Mouse (Mus musculus) MEL (cell line): Measurements from ENCODE around the gene Ip6k3. TPM values are rescaled to one million over a fixed set of nuclear protein-coding genes. Genes with fewer than 3 reads are reported as not detected.

Experiments
- DNase-seq: peaks from one replicate; pipeline ENCODE4 v3.0.0; 2011; ENCODE audit warnings: low read depth, low spot score
- H3K27ac ChIP-seq: 2 replicates; pipeline ENCODE4 v1.5.1; 2012; ENCODE audit warnings: low read depth, mild to moderate bottlenecking, control low read depth, low read length, moderate library complexity; ENCODE audit not compliant: control insufficient read depth
- H3K27me3 ChIP-seq, 2 experiments: fragments of 150-350 bp in 1 of 2; sonication (generic) in 1 of 2; 2 replicates each; pipeline ENCODE4 v1.6.1; 2012; ENCODE audit warnings: low read length in 2 of 2, mild to moderate bottlenecking in 2 of 2, improper control_type of control experiment in 1 of 2, moderate library complexity in 1 of 2; ENCODE audit not compliant: insufficient read depth in 2 of 2, control insufficient read depth in 1 of 2
- H3K36me3 ChIP-seq, 2 experiments: 2 replicates each; pipeline ENCODE4 v1.6.1; 2012 to 2014; ENCODE audit warnings: low read length in 2 of 2, improper control_type of control experiment in 1 of 2, inconsistent platforms in 1 of 2, mild to moderate bottlenecking in 1 of 2; ENCODE audit not compliant: insufficient read depth in 2 of 2, control insufficient read depth in 1 of 2
- H3K4me1 ChIP-seq, 2 experiments: fragments of 150-350 bp in 1 of 2; sonication (generic) in 1 of 2; 2 replicates each; pipeline ENCODE4 v1.6.1; 2012; ENCODE audit warnings: low read length in 2 of 2, improper control_type of control experiment in 1 of 2, mild to moderate bottlenecking in 1 of 2; ENCODE audit not compliant: insufficient read depth in 2 of 2, control insufficient read depth in 1 of 2
- H3K4me3 ChIP-seq, 2 experiments: fragments of 150-350 bp in 1 of 2; sonication (generic) in 1 of 2; 2 replicates each; pipeline ENCODE4 v1.5.1; 2012; ENCODE audit warnings: low read depth in 2 of 2, low read length in 2 of 2, mild to moderate bottlenecking in 2 of 2, moderate library complexity in 2 of 2, control low read depth in 1 of 2, improper control_type of control experiment in 1 of 2; ENCODE audit not compliant: control insufficient read depth in 1 of 2, insufficient read depth in 1 of 2
- H3K79me2 ChIP-seq: 2 replicates; pipeline ENCODE4 v1.6.1; 2012; ENCODE audit warnings: mild to moderate bottlenecking, low read length, moderate library complexity; ENCODE audit not compliant: control insufficient read depth, poor library complexity, insufficient read depth
- H3K9ac ChIP-seq: 2 replicates; pipeline ENCODE4 v1.6.1; 2012; ENCODE audit warnings: low read depth, mild to moderate bottlenecking, control low read depth, low read length, moderate library complexity; ENCODE audit not compliant: control insufficient read depth, poor library complexity, severe bottlenecking
- H3K9me3 ChIP-seq: fragments of 150-350 bp; sonication (generic); replicated peaks from 2 replicates; pipeline ENCODE4 v1.6.1; 2012; ENCODE audit warnings: mild to moderate bottlenecking, low read length, improper control_type of control experiment, moderate library complexity; ENCODE audit not compliant: insufficient read depth
- ELF1 ChIP-seq: IDR thresholded peaks from 2 replicates; pipeline ENCODE4 v1.6.1; 2014; ENCODE audit warnings: low read depth, mild to moderate bottlenecking, inconsistent platforms, low read length, improper control_type of control experiment, moderate library complexity
- ETS1 ChIP-seq: IDR thresholded peaks from 2 replicates; pipeline ENCODE4 v1.6.1; 2012; ENCODE audit warnings: low read depth, mild to moderate bottlenecking, inconsistent platforms, low read length, improper control_type of control experiment, moderate library complexity
- GABPA ChIP-seq: IDR thresholded peaks from 2 replicates; pipeline ENCODE4 v1.6.1; 2012; ENCODE audit warnings: low read depth, mild to moderate bottlenecking, inconsistent platforms, low read length, improper control_type of control experiment, moderate library complexity
- JUND ChIP-seq: IDR thresholded peaks from 2 replicates; pipeline ENCODE4 v1.6.1; 2011; ENCODE audit warnings: low read depth, mild to moderate bottlenecking, improper control_type of control experiment, low read length
- MAFK ChIP-seq: IDR thresholded peaks from 2 replicates; pipeline ENCODE4 v1.6.1; 2011; ENCODE audit warnings: low read depth, mild to moderate bottlenecking, low read length, improper control_type of control experiment, borderline replicate concordance
- MAX ChIP-seq: IDR thresholded peaks from 2 replicates; pipeline ENCODE4 v1.6.1; 2011; ENCODE audit warnings: low read length, improper control_type of control experiment
- MAZ ChIP-seq: IDR thresholded peaks from 2 replicates; pipeline ENCODE4 v1.6.1; 2012; ENCODE audit warnings: low read depth, mild to moderate bottlenecking, inconsistent platforms, low read length, improper control_type of control experiment
- MYB ChIP-seq: IDR thresholded peaks from 2 replicates; pipeline ENCODE4 v1.6.1; 2011; ENCODE audit warnings: mild to moderate bottlenecking, low read depth, low read length, improper control_type of control experiment
- MYC ChIP-seq: IDR thresholded peaks from 2 replicates; pipeline ENCODE4 v1.6.1; 2011; ENCODE audit warnings: low read depth, mild to moderate bottlenecking, low read length, improper control_type of control experiment, moderate library complexity
- NELFE ChIP-seq: IDR thresholded peaks from 2 replicates; pipeline ENCODE4 v1.6.1; 2011; ENCODE audit warnings: low read depth, low read length, improper control_type of control experiment
- POLR2A ChIP-seq, 2 experiments: IDR thresholded peaks; 2 replicates each; pipeline ENCODE4 v1.6.1; 2011 to 2012; ENCODE audit warnings: low read length in 2 of 2, mild to moderate bottlenecking in 2 of 2, control low read depth in 1 of 2, improper control_type of control experiment in 1 of 2, low read depth in 1 of 2, moderate library complexity in 1 of 2; ENCODE audit not compliant: control insufficient read depth in 1 of 2, insufficient read depth in 1 of 2, poor library complexity in 1 of 2
- POLR2AphosphoS2 ChIP-seq: IDR thresholded peaks from 2 replicates; pipeline ENCODE4 v1.6.1; 2011; ENCODE audit warnings: low read length, improper control_type of control experiment
- SIN3A ChIP-seq: IDR thresholded peaks from 2 replicates; pipeline ENCODE4 v1.6.1; 2012; ENCODE audit warnings: low read length, improper control_type of control experiment, inconsistent platforms
- SMC3 ChIP-seq: IDR thresholded peaks from 2 replicates; pipeline ENCODE4 v1.6.1; 2011; ENCODE audit warnings: low read depth, low read length, improper control_type of control experiment
- TAL1 ChIP-seq: IDR thresholded peaks from 2 replicates; pipeline ENCODE4 v1.6.1; 2012; ENCODE audit warnings: mild to moderate bottlenecking, inconsistent platforms, low read length, moderate library complexity, mixed read lengths
- USF1 ChIP-seq: IDR thresholded peaks from 2 replicates; pipeline ENCODE4 v1.6.1; 2014; ENCODE audit warnings: low read depth, mild to moderate bottlenecking, inconsistent platforms, low read length, improper control_type of control experiment, moderate library complexity
- USF2 ChIP-seq, 2 experiments: IDR thresholded peaks; 2 replicates each; pipeline ENCODE4 v1.6.1; 2011 to 2012; ENCODE audit warnings: improper control_type of control experiment in 2 of 2, low read length in 2 of 2, borderline replicate concordance in 1 of 2, inconsistent platforms in 1 of 2, low read depth in 1 of 2, mild to moderate bottlenecking in 1 of 2; ENCODE audit not compliant: insufficient read depth in 1 of 2
- ZC3H11A ChIP-seq: IDR thresholded peaks from 2 replicates; pipeline ENCODE4 v1.6.1; 2012; ENCODE audit warnings: low read depth, mild to moderate bottlenecking, inconsistent platforms, low read length, improper control_type of control experiment
- ZMIZ1 ChIP-seq: IDR thresholded peaks from 2 replicates; pipeline ENCODE4 v1.6.1; 2012; ENCODE audit warnings: low read depth, mild to moderate bottlenecking, inconsistent platforms, low read length, improper control_type of control experiment, moderate library complexity
- polyA plus RNA-seq, 2 experiments: library from polyadenylated mRNA; stranded (reverse) in 1 of 2; unstranded in 1 of 2; fragments of >175 nt in 1 of 2; fragments of >200 nt in 1 of 2; gene quantifications; 2 replicates each; pipeline versions ENCODE4 v1.2.1 to v1.2.4; 2012; ENCODE audit warnings: low replicate concordance in 2 of 2, low read depth in 1 of 2; ENCODE audit not compliant: insufficient read length in 2 of 2, insufficient read depth in 1 of 2, missing spikeins in 1 of 2
- total RNA-seq: library from RNA; depleted of rRNA; stranded (reverse); fragments of 300-350 nt; gene quantifications from 2 replicates; pipeline ENCODE4 v1.2.3, GENCODE M21; 2012

The Ip6k3 gene
- total and polyA plus RNA-seq, 3 experiments: not detected

GRCm38 (mm10) chr17:27194258-27195185, 26.9 kb upstream of the Ip6k3 start:
- H3K4me1 ChIP-seq: no peaks in the 10 kb centered on the region
- H3K9ac ChIP-seq: no peak overlapping the region
- no peaks in the 10 kb centered on the region for H3K27me3 ChIP-seq
- H3K9me3 ChIP-seq: no peaks in the 10 kb centered on the region
- H3K27ac ChIP-seq: no peak overlapping the region
- TF ChIP-seq ZC3H11A (no peak), JUND (no peak)
- no peak for DNase-seq
- no peaks in the 10 kb centered on the region for H3K79me2 ChIP-seq
- no peak overlapping the region for H3K4me3 ChIP-seq
- no peaks in the 10 kb centered on the region; a peak in 1 of 4 replicates for H3K36me3 ChIP-seq

- no peaks in the 10 kb centered on the region; a peak in 1 of 4 replicates for H3K36me3 ChIP-seq
- DNase-seq: no peak
- TF ChIP-seq NELFE: no peak
- H3K27ac ChIP-seq: no peak overlapping the region
- no peaks in the 10 kb centered on the region for H3K27me3 ChIP-seq
- no peak overlapping the region for H3K4me3 ChIP-seq
- H3K4me1 ChIP-seq: no peaks in the 10 kb centered on the region
- no peaks in the 10 kb centered on the region for H3K9me3 ChIP-seq
- H3K79me2 ChIP-seq: no peaks in the 10 kb centered on the region
- no peak overlapping the region for H3K9ac ChIP-seq
Measured at GRCm38 (mm10) chr17:27191804-27192203, 24.2 kb upstream of the Ip6k3 start.

- no peaks in the 10 kb centered on the region for H3K4me1 ChIP-seq
- no peak overlapping the region for H3K4me3 ChIP-seq
- TF ChIP-seq ZC3H11A (no peak), POLR2AphosphoS2 (no peak), ELF1 (no peak), SIN3A (no peak), POLR2A (IDR thresholded peaks at IDR 0.05; ENCODE audit: control insufficient read depth in 1 of 2, insufficient read depth in 1 of 2, low read depth in 1 of 2, low read length in 2 of 2, poor library complexity in 1 of 2) (no peak), USF2 (IDR thresholded peaks at IDR 0.05; ENCODE audit: borderline replicate concordance in 1 of 2, insufficient read depth in 1 of 2, low read depth in 1 of 2, low read length in 2 of 2) (no peak), MAZ (no peak), MAFK (no peak), ZMIZ1 (no peak), USF1 (no peak), MYB (no peak), MYC (no peak), MAX (no peak), ETS1 (no peak), GABPA (no peak), SMC3 (no peak), TAL1 (no peak)
- no peaks in the 10 kb centered on the region for H3K27me3 ChIP-seq
- no peaks in the 10 kb centered on the region for H3K9me3 ChIP-seq
- no peak for DNase-seq
- H3K36me3 ChIP-seq: no peaks in the 10 kb centered on the region; a peak in 1 of 4 replicates
- H3K79me2 ChIP-seq: no peaks in the 10 kb centered on the region
- H3K27ac ChIP-seq: no peak overlapping the region
- H3K9ac ChIP-seq: no peak overlapping the region
Measured at GRCm38 (mm10) chr17:27191189-27191588, 23.6 kb upstream of the Ip6k3 start.
